8 mouse cellular contexts compared by ENCODE assay signal in the genomic region with DNA sequence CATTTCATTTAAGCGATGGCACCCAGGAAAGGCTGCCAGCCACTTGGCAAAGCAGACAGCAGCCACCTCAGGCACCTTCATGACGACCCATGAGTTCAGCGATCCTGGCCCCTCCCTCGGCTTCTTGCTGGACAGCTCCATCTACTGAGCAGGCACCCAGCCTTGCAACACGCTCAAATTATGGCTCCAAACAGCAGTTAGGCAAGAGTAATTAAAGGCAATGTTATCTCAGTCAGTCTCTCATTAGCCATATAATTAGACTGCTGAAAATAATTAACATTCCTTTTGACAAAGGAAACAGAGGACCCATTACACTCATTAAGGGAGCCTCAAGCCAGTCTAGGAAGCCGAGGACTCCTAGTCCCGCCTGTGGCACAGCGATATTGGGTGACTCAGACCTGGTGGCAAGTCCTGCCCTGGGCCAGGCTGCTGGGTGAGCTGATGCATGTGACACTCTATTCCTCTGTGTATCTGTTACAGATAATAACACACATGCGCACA. TPM values are rescaled to one million over a fixed set of nuclear protein-coding genes. Genes with fewer than 3 reads are reported as not detected.
DNase-seq lines count a peak whose midpoint lies in the region; ATAC-seq and TF ChIP-seq lines count a peak whose summit lies in the region.
"Had no signal": no experiment of that assay in that cellular context is flagged by ENCODE, and none has a peak within 500 bp of the region (broad histone marks: within the 10 kb centered on the region; RNA-seq: fewer than 3 reads in every experiment).

No protein-coding gene starts in this region.

- TF ChIP-seq CTCF in thymus, adult 2 months (IDR thresholded peaks at IDR 0.05; ENCODE audit: borderline replicate concordance, control insufficient read depth, extremely low read depth, insufficient read depth, low read length, poor library complexity), result no peak

- H3K9me3 ChIP-seq in intestine, embryonic 16.5 days (ENCODE audit: control insufficient read depth, low read length), result no peaks in the 10 kb centered on the region
- H3K9me3 ChIP-seq: limb, embryonic 12.5 days had no signal

- TF ChIP-seq POLR2A in thymus, adult 2 months (IDR thresholded peaks at IDR 0.05; ENCODE audit: control insufficient read depth, extremely low read depth, insufficient read depth, low read length, poor library complexity), result no peak

- no peak overlapping the region for H3K4me3 ChIP-seq in intestine, embryonic 16.5 days (ENCODE audit: low read length)
- H3K4me3 ChIP-seq in thymus, adult 2 months (ENCODE audit: control insufficient read depth, insufficient read depth, low read length), result no peak overlapping the region
- H3K4me3 ChIP-seq: limb, embryonic 12.5 days had no signal

- WGBS in intestine, embryonic 16.5 days, result 54% methylated on average over 9 of the region's 9 CpGs
- 88% methylated on average over 9 of the region's 9 CpGs for WGBS in thymus, adult 2 months

- no peak overlapping the region for H3K4me2 ChIP-seq in intestine, embryonic 16.5 days (ENCODE audit: low read depth, low read length)
- H3K4me2 ChIP-seq: limb, embryonic 12.5 days had no signal

- H3K27me3 ChIP-seq in intestine, embryonic 16.5 days (replicated peaks; ENCODE audit: control insufficient read depth, insufficient read depth, low read length), result no peaks in the 10 kb centered on the region
- no peaks in the 10 kb centered on the region for H3K27me3 ChIP-seq in thymus, adult 2 months (ENCODE audit: control insufficient read depth, insufficient read depth, low read length)
- H3K27me3 ChIP-seq: limb, embryonic 12.5 days had no signal

- no peaks in the 10 kb centered on the region; the same call in 1 of the 2 replicates for H3K4me1 ChIP-seq in intestine, embryonic 16.5 days (ENCODE audit: control insufficient read depth, insufficient read depth, low read length)
- 0 out of 2 replicates have a peak, but pooled peaks cover 3% of the 10 kb centered on the region for H3K4me1 ChIP-seq in thymus, adult 2 months (replicated peaks; ENCODE audit: control insufficient read depth, insufficient read depth, low read length)
- H3K4me1 ChIP-seq: limb, embryonic 12.5 days had no signal

- no peaks in the 10 kb centered on the region for H3K36me3 ChIP-seq in intestine, embryonic 16.5 days (ENCODE audit: control insufficient read depth, insufficient read depth, low read length)
- H3K36me3 ChIP-seq in thymus, adult 2 months (ENCODE audit: control insufficient read depth, insufficient read depth, low read length), result no peaks in the 10 kb centered on the region
- H3K36me3 ChIP-seq: limb, embryonic 12.5 days had no signal

- H3K9ac ChIP-seq in intestine, embryonic 16.5 days (ENCODE audit: low read depth, low read length), result no peak overlapping the region
- H3K9ac ChIP-seq: limb, embryonic 12.5 days had no signal

- no peak overlapping the region for H3K27ac ChIP-seq in intestine, embryonic 16.5 days (ENCODE audit: low read length)
- H3K27ac ChIP-seq in thymus, adult 2 months (ENCODE audit: control insufficient read depth, insufficient read depth, low read length), result no peak overlapping the region
- H3K27ac ChIP-seq: limb, embryonic 12.5 days had no signal

- DNase-seq in layer of hippocampus, adult 11-12 months (ENCODE audit: low spot score), result peak; percentile 15
- no peak for DNase-seq in layer of hippocampus, postnatal 25 days (ENCODE audit: extremely low spot score in 1 of 2, low spot score in 1 of 2)
- DNase-seq in R1 (ENCODE audit: low read depth, low spot score), result peak; percentile 50
- peak; percentile 75 for DNase-seq in cerebellum, adult 11-12 months
- DNase-seq in c-Kit-positive CD71-positive TER-119-positive erythroid progenitor cells, embryonic 14.5 days (ENCODE audit: low spot score), result no peak
- DNase-seq in thymus, adult 2 months, result no peak

- peak; percentile 59 for ATAC-seq in intestine, embryonic 16.5 days

RNA-seq across cellular contexts. Expression of a gene that starts 19.8 kb away (rescaled TPM):
- total RNA-seq in layer of hippocampus, postnatal 25 days (2021), result 10 to 100 TPM; 34.4 to 39.9 TPM
- 5.1 and 5.3 TPM in 2 replicates for polyA plus RNA-seq in intestine, embryonic 16.5 days (2015; fragmentation: Nextera tagmentation; extraction: Ambion mirVana)
- 82.4 and 82.7 TPM in 2 replicates for polyA plus RNA-seq in thymus, adult 2 months (2012; rRNA removed)

RNA-seq across cellular contexts. Expression of a gene that starts 41.3 kb away (rescaled TPM):
- 10 to 100 TPM; 21.5 to 21.6 TPM for total RNA-seq in layer of hippocampus, postnatal 25 days (2021)
- 7.5 and 9.0 TPM in 2 replicates for polyA plus RNA-seq in intestine, embryonic 16.5 days (2015; fragmentation: Nextera tagmentation; extraction: Ambion mirVana)
- 0.96 and 1.1 TPM in 2 replicates for polyA plus RNA-seq in thymus, adult 2 months (2012; rRNA removed)

Comparison
In these comparisons a context has a peak if more than half of its experiments do, and no peak if none do; other contexts are left out.
1. DNase-seq: peak in layer of hippocampus, adult 11-12 months (single experiment), R1 (single experiment) and cerebellum, adult 11-12 months (single experiment); none in layer of hippocampus, postnatal 25 days (0 of 2), c-Kit-positive CD71-positive TER-119-positive erythroid progenitor cells, embryonic 14.5 days (single experiment) and thymus, adult 2 months (single experiment).
2. RNA of a gene that starts 19.8 kb away (polyA plus RNA-seq): 82.4 to 82.7 TPM in thymus, adult 2 months; 5.1 to 5.3 TPM in intestine, embryonic 16.5 days; every median in the first group is over 10 times any median in the second.